Mouse (Mus musculus) ovary, postnatal 36 days (tissue): ENCODE data around the gene Gm15294.

ENCODE experiments used
- DNase-seq: peaks from one replicate; pipeline ENCODE4 v3.0.0; 2022; ENCODE audit warnings: low spot score, mixed read lengths

Gene Gm15294

DNA sequence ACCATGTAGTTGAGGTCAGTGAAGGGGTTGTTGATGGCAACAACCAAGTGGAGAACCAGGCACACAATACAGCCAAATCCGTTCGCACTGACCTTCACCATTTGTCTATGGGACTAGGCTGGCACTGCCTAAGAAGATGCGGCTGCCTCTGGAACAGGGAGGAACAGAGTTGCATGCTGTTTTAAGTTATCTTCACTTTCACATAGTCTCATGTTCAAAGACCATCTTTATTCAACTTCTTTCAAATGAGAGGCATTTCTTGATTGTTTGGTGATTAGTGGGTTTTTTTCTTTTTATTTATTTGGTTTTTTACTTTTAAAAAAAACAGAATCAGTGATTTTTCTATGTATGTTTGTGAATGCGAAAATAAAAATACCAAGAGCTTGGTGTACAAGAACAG lies at the start of gene Gm15294:
Gene Gm15294 (minus strand): TSS at position 101 of the 400 bp plus-strand sequence.
- no peak for DNase-seq

DNA sequence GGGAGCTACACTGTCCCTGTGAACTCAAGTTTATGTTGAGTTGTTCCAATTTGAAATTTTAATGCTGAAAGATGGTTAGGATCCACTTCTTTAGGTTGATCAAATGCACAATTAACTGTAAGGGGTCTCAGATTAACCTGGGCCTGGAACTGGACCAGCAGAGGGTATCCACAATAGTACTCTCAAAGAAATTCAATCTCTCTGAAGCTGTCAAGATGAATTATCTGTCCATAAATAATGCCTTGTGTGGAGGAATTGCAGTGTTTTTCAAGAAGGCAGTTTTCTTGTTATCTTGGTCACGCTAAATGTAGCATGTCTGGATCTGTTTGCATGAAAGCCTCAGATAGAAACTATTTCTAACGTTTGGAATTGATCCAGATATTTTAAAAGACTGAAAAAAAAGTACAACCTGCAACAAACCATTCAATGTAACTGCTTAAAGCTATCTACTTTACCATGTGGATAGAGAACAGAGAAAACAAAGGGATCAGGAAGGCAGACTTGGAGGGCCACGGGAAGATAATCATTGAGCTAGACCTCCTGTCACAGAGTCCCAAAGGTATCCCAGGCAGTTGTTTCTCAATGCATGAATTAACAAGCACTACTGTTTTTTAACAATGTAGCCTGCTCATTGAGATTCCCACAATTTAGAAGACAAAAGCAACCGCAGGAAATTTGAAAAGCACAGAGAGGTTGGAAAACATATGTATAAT lies 9.5 kb upstream of the Gm15294 start:
- DNase-seq = no peak

DNA sequence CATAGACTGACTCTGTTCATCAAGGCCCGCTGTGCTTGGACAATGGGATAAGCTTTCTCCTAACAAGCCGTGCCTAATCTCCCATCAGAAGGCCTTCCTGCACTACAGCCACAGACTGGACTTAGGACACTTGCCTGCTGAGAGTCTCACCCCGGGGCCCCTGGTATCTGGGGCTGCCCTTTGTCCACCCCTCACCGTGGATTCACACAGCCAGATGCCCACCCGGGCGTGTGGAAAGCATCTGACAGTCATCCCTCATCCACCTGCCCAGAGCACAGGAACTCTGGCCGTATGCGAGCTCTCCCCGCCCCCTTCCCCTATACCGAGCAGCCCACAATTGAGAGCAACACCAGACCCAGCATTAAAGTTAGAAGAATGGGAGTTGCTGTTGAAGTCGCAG lies 1.0 kb downstream of the Gm15294 start:
- DNase-seq = no peak

DNA sequence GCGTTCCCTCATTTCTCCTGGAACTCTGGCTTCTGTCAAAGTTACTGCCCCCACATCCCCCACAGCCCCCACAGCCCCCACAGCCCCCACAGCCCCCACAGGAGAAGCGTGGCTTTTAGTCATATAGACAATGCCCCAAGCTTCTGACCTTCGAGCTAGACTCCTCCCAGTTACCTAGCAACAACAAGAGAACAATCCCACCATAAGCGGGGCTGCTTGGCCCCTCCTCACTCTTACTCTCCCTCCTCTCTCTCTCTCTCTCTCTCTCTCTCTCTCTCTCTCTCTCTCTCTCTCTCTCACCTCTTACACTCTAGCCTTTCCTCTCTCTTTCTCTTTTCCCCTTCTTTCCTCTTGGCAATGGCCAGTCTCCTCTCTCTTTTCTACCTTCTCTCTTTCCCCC lies 1.4 kb downstream of the Gm15294 start:
- DNase-seq = no peak

DNA sequence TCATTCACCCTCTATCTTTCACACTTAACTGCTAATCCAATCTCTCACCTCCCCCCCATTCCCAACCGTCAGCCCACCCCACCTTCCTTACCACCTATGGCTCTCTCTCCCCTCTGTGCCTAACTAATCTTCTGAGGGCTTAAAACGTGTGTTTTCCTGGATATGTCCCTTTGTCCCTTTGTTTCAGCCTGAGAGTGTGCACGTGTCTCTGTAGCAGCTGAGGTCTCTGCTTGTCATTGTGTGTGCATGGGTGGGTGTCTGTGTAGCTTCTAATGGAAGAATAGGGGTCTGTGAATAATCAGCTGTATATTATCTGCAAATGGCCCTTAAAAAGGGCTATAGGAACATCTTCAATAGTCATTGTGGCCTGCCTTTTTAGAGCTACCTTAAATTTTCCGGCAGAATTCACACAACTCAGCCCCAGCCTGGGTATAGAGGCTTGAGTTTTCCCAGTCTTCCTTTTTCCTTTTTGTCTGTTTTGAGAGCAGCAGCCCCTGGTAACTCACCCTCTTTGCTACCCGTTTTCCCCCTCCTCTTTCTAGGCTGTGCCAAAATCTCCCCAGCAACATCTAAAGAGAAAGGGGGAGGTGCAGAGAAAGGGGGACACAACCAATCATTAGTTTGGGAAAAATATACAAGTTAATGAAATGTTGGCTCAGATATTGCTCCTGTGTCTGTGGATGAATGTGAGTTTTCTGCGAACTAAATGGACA lies 19.2 kb downstream of the Gm15294 start:
- DNase-seq = no peak
